Mouse (Mus musculus) CH12.LX (cell line): ENCODE data around the gene 1600014C23Rik. TPM values are rescaled to one million over a fixed set of nuclear protein-coding genes. Genes with fewer than 3 reads are reported as not detected.

ENCODE experiments used
- DNase-seq: peaks from one replicate; pipeline ENCODE4 v3.0.0-alpha.2; 2013; ENCODE audit errors: extremely low read depth
- H3K27ac ChIP-seq: 2 replicates; pipeline ENCODE4 v1.5.1; 2012; ENCODE audit warnings: low read depth, mild to moderate bottlenecking, control low read depth, moderate library complexity; ENCODE audit not compliant: insufficient read depth
- H3K27me3 ChIP-seq: replicated peaks from 2 replicates; pipeline ENCODE3; 2012; ENCODE audit warnings: inconsistent platforms
- H3K36me3 ChIP-seq, 2 experiments: replicated peaks in 1 of 2; 2 replicates each; pipeline versions ENCODE3 to v1.6.1; 2012; ENCODE audit warnings: inconsistent platforms in 1 of 2, low read length in 1 of 2, mild to moderate bottlenecking in 1 of 2, mixed read lengths in 1 of 2, moderate library complexity in 1 of 2; ENCODE audit not compliant: control insufficient read depth in 1 of 2, insufficient read depth in 1 of 2
- H3K4me1 ChIP-seq, 2 experiments: 2 replicates each; pipeline ENCODE4 v1.6.1; 2012; ENCODE audit warnings: inconsistent platforms in 1 of 2, moderate library complexity in 1 of 2; ENCODE audit not compliant: insufficient read depth in 2 of 2, control insufficient read depth in 1 of 2
- H3K4me2 ChIP-seq: 2 replicates; pipeline ENCODE4 v1.6.1; 2012; ENCODE audit warnings: low read depth, mild to moderate bottlenecking, control low read depth; ENCODE audit not compliant: poor library complexity, insufficient read depth, severe bottlenecking
- H3K4me3 ChIP-seq, 3 experiments: fragments of 150-350 bp in 1 of 3; sonication (generic) in 1 of 3; replicated peaks in 1 of 3; 2 replicates each; pipeline versions ENCODE3 to v1.5.1; 2011 to 2012; ENCODE audit warnings: low read depth in 2 of 3, low read length in 2 of 3, mild to moderate bottlenecking in 2 of 3, moderate library complexity in 2 of 3, control low read depth in 1 of 3, improper control_type of control experiment in 1 of 3, inconsistent platforms in 1 of 3, mixed read lengths in 1 of 3; ENCODE audit not compliant: poor library complexity in 1 of 3
- H3K79me2 ChIP-seq: replicated peaks from 2 replicates; pipeline ENCODE4 v1.6.1; 2012; ENCODE audit warnings: mild to moderate bottlenecking, moderate library complexity; ENCODE audit not compliant: control insufficient read depth, poor library complexity, insufficient read depth, severe bottlenecking; ENCODE audit errors: extremely low read depth
- H3K9ac ChIP-seq: 2 replicates; pipeline ENCODE4 v1.6.1; 2012; ENCODE audit warnings: low read depth, mild to moderate bottlenecking, control low read depth, moderate library complexity; ENCODE audit not compliant: insufficient read depth
- H3K9me3 ChIP-seq: replicated peaks from 2 replicates; pipeline ENCODE3; 2012; ENCODE audit warnings: low read length, inconsistent platforms, mixed read lengths
- BHLHE40 ChIP-seq: IDR thresholded peaks from 2 replicates; pipeline ENCODE4 v1.6.1; 2011; ENCODE audit warnings: mild to moderate bottlenecking, low read depth, low read length, improper control_type of control experiment
- CHD1 ChIP-seq: IDR thresholded peaks from 2 replicates; pipeline ENCODE4 v1.6.1; 2012; ENCODE audit warnings: low read depth, low read length, improper control_type of control experiment, inconsistent platforms
- CHD2 ChIP-seq: IDR thresholded peaks from 2 replicates; pipeline ENCODE4 v1.6.1; 2011; ENCODE audit warnings: low read length, improper control_type of control experiment
- E2F4 ChIP-seq: IDR thresholded peaks from 2 replicates; pipeline ENCODE4 v1.6.1; 2011; ENCODE audit warnings: low read depth, low read length, improper control_type of control experiment; ENCODE audit not compliant: insufficient replicate concordance
- ELF1 ChIP-seq: IDR thresholded peaks from 2 replicates; pipeline ENCODE4 v1.6.1; 2014; ENCODE audit warnings: low read depth, mild to moderate bottlenecking, inconsistent platforms, low read length, improper control_type of control experiment
- EP300 ChIP-seq: IDR thresholded peaks from 2 replicates; pipeline ENCODE4 v1.6.1; 2011; ENCODE audit warnings: low read length, improper control_type of control experiment
- ETS1 ChIP-seq: conservative IDR thresholded peaks from 2 replicates; pipeline ENCODE4 v1.6.1; 2012; ENCODE audit warnings: low read depth, mild to moderate bottlenecking, inconsistent platforms, low read length, improper control_type of control experiment, moderate library complexity
- HCFC1 ChIP-seq: IDR thresholded peaks from 2 replicates; pipeline ENCODE4 v1.6.1; 2012; ENCODE audit warnings: low read depth, mild to moderate bottlenecking, inconsistent platforms, low read length, improper control_type of control experiment
- IRF4 ChIP-seq: IDR thresholded peaks from 2 replicates; pipeline ENCODE4 v1.6.1; 2014; ENCODE audit warnings: low read depth, mild to moderate bottlenecking, inconsistent platforms, low read length, improper control_type of control experiment
- JUN ChIP-seq: IDR thresholded peaks from 2 replicates; pipeline ENCODE4 v1.6.1; 2011; ENCODE audit warnings: low read depth, mild to moderate bottlenecking, low read length, improper control_type of control experiment, moderate library complexity; ENCODE audit not compliant: insufficient read depth
- KAT2A ChIP-seq: IDR thresholded peaks from 2 replicates; pipeline ENCODE4 v1.6.1; 2012; ENCODE audit warnings: low read length, improper control_type of control experiment, inconsistent platforms; ENCODE audit not compliant: insufficient replicate concordance
- MAFK ChIP-seq: IDR thresholded peaks from 2 replicates; pipeline ENCODE4 v1.6.1; 2011; ENCODE audit warnings: low read length, improper control_type of control experiment; ENCODE audit not compliant: insufficient replicate concordance
- MEF2A ChIP-seq: IDR thresholded peaks from 2 replicates; pipeline ENCODE4 v1.6.1; 2014; ENCODE audit warnings: low read depth, mild to moderate bottlenecking, inconsistent platforms, low read length, improper control_type of control experiment, borderline replicate concordance
- MXI1 ChIP-seq: IDR thresholded peaks from 2 replicates; pipeline ENCODE4 v1.6.1; 2011; ENCODE audit warnings: mild to moderate bottlenecking, low read depth, low read length, improper control_type of control experiment
- NELFE ChIP-seq: IDR thresholded peaks from 2 replicates; pipeline ENCODE4 v1.6.1; 2011; ENCODE audit warnings: low read depth, low read length, improper control_type of control experiment
- PAX5 ChIP-seq: IDR thresholded peaks from 2 replicates; pipeline ENCODE4 v1.6.1; 2012; ENCODE audit warnings: low read length, inconsistent platforms, mixed read lengths
- POLR2A ChIP-seq: IDR thresholded peaks from 2 replicates; pipeline ENCODE4 v1.6.1; 2011; ENCODE audit warnings: low read depth, mild to moderate bottlenecking, improper control_type of control experiment, low read length
- RCOR1 ChIP-seq: conservative IDR thresholded peaks from 2 replicates; pipeline ENCODE4 v1.6.1; 2012; ENCODE audit warnings: low read depth, mild to moderate bottlenecking, inconsistent platforms, low read length, improper control_type of control experiment
- SIN3A ChIP-seq: IDR thresholded peaks from 2 replicates; pipeline ENCODE4 v1.6.1; 2012; ENCODE audit warnings: low read length, improper control_type of control experiment, inconsistent platforms
- SMC3 ChIP-seq: IDR thresholded peaks from 2 replicates; pipeline ENCODE4 v1.6.1; 2011; ENCODE audit warnings: low read depth, low read length, improper control_type of control experiment
- TBP ChIP-seq: conservative IDR thresholded peaks from 2 replicates; pipeline ENCODE4 v1.6.1; 2011; ENCODE audit warnings: low read depth, low read length, improper control_type of control experiment
- USF1 ChIP-seq: IDR thresholded peaks from 2 replicates; pipeline ENCODE4 v1.6.1; 2014; ENCODE audit warnings: low read depth, mild to moderate bottlenecking, inconsistent platforms, low read length, improper control_type of control experiment
- USF2 ChIP-seq: conservative IDR thresholded peaks from 2 replicates; pipeline ENCODE4 v1.6.1; 2011; ENCODE audit warnings: low read depth, low read length, improper control_type of control experiment
- ZKSCAN1 ChIP-seq: IDR thresholded peaks from 2 replicates; pipeline ENCODE4 v1.6.1; 2012; ENCODE audit warnings: low read depth, inconsistent platforms, low read length, improper control_type of control experiment, borderline replicate concordance
- ZMIZ1 ChIP-seq: IDR thresholded peaks from 2 replicates; pipeline ENCODE4 v1.6.1; 2012; ENCODE audit warnings: low read depth, mild to moderate bottlenecking, inconsistent platforms, low read length, improper control_type of control experiment
- ZNF384 ChIP-seq: IDR thresholded peaks from 2 replicates; pipeline ENCODE4 v1.6.1; 2012; ENCODE audit warnings: low read depth, low read length, improper control_type of control experiment, inconsistent platforms
- dilution Hi-C: fragments of 300-500 bp; cut with MboI; formaldehyde crosslinking; loops from 2 replicates; pipeline ENCODE4 v1.14.3; 2020; ENCODE audit warnings: low sequenced_read_pairs; ENCODE audit not compliant: extremely low pct_unique_long_range_greater_than_20kb, extremely low pct_ligation_motif_present
- in situ Hi-C: fragments of 300-500 bp; cut with MboI; formaldehyde crosslinking; loops from 3 replicates; pipeline ENCODE4 v1.14.3; 2019; ENCODE audit warnings: low sequenced_read_pairs, low pct_ligation_motif_present, low pct_unique_long_range_greater_than_20kb, mixed read lengths
- polyA plus RNA-seq: library from polyadenylated mRNA; unstranded; fragments of >175 nt; gene quantifications from 2 replicates; pipeline ENCODE4 v1.2.1, GENCODE M21; 2012; ENCODE audit warnings: low read depth; ENCODE audit not compliant: insufficient read length
- total RNA-seq, 2 experiments: library from RNA; depleted of rRNA; stranded (reverse); fragments of 300-350 nt in 1 of 2; fragments of >200 nt in 1 of 2; gene quantifications; 2 replicates each; pipeline ENCODE4 v1.2.3; 2012 to 2014

The 1600014C23Rik gene
- total and polyA plus RNA-seq, 3 experiments, result 0.38 TPM; not detected in 2

DNA sequence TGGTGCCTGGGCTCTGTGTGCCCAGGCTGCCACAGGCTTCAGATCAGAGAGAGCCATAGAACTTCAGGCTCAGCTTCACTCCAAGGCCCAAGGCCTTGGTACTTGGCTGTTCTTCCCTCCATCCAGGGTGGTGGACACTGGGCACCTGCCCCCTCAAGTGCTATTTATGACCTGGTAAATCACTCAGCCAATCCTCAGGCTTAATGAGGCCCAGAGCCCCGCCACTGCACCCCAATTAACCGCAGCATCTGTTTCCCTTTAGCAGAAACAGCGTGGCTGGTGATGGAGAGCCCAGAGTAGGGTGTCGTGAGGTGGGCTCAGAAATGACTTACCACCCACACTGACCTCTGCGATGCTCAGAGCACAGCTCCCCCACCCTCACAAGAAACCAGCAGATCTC is 23.2 kb upstream of the 1600014C23Rik start:
- Histone ChIP-seq H3K79me2 (no peaks in the 10 kb centered on the region), H3K9me3 (peaks cover 2% of the 10 kb centered on the region), H3K4me3 (no peak overlapping the region)
- dilution Hi-C loops, result no loop called here
- TF ChIP-seq SMC3 (no peak), NELFE (no peak), HCFC1 (no peak), POLR2A (no peak), BHLHE40 (no peak), CHD2 (no peak)
- TF ChIP-seq, all 38 proteins: peak for 0
- in situ Hi-C loops, result no loop called here
- H3K4me2 ChIP-seq, result no peak overlapping the region
- DNase-seq, result no peak
- no peaks in the 10 kb centered on the region for H3K36me3 ChIP-seq
- H3K4me1 ChIP-seq, result peaks cover 24 to 25% of the 10 kb centered on the region in 2 experiments
- no peak overlapping the region for H3K9ac ChIP-seq
- no peak overlapping the region for H3K27ac ChIP-seq
- peaks cover 82% of the 10 kb centered on the region for H3K27me3 ChIP-seq

DNA sequence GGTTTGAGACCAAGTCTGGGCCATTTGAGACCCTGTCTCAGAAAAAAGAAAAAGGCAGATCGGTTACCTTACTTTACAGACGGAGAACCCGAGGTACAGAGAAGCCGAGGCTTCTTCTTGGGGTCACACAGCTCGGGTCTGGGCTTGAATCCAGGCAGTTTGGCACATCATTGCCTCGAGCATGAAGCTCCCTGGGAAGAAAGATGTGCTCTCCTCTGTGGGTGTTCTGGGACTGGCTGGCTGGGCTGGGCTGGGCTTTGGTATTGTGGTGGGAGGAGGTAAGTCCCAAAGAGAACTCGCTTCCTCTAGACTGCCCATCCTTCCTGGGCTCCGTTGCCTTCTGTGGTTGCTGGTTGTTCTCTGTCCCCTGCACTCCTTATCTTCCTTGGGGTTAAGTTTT is 22.7 kb upstream of the 1600014C23Rik start:
- Histone ChIP-seq H3K27me3 (peaks cover 78% of the 10 kb centered on the region), H3K36me3 (no peaks in the 10 kb centered on the region), H3K4me1 (peaks cover 24 to 25% of the 10 kb centered on the region in 2 experiments), H3K79me2 (no peaks in the 10 kb centered on the region), H3K9ac (no peak overlapping the region), H3K4me3 (no peak overlapping the region), H3K4me2 (no peak overlapping the region), H3K9me3 (peaks cover 4% of the 10 kb centered on the region), H3K27ac (no peak overlapping the region)
- in situ Hi-C loops (no loop called here), dilution Hi-C loops (no loop called here)
- TF ChIP-seq SIN3A, result no peak
- TF ChIP-seq E2F4, result no peak
- no peak for TF ChIP-seq POLR2A
- no peak for TF ChIP-seq MAFK
- TF ChIP-seq MXI1, result no peak
- TF ChIP-seq TBP, result no peak
- no peak for TF ChIP-seq CHD1
- no peak for TF ChIP-seq USF1
- no peak for DNase-seq

DNA sequence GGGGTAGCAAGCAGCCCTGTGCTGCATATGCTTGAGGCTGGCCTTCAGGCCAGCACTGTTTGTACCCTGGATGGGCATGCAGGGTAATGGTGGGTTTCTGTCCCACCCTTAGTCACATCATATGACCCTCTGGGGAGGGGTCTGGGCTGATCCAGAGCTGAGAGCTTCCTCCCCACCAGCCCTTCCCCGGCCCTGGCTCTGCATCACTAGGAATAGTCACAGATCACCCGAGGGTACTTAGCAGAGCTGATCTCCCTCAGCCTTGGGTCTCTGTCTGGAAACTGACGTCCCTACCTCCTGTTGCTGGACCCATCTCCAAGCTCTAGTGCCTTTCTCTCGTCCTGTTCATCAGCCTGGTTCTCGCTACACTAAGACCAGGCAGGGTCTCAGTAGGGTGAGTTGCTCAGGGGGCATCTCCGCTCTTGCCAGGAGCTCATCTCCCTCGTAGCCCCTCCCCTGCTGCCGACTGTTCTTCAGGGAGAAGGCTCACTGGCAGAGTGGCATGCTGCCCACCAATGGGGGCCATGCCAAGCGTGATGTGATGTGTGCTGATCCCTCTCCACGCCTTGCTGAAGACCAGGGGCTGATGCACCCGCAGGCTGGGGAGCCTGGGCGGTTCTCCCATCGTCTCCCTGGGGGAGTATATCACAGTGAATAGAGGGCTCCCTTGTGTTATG is 20.7 kb upstream of the 1600014C23Rik start:
- Histone ChIP-seq H3K27ac (no peak overlapping the region), H3K9ac (no peak overlapping the region), H3K9me3 (peaks cover 10% of the 10 kb centered on the region), H3K79me2 (no peaks in the 10 kb centered on the region), H3K4me3 (no peak overlapping the region), H3K36me3 (no peaks in the 10 kb centered on the region), H3K27me3 (peaks cover 75% of the 10 kb centered on the region), H3K4me2 (no peak overlapping the region), H3K4me1 (peaks cover 24 to 25% of the 10 kb centered on the region in 2 experiments)
- in situ Hi-C loops, result no loop called here
- no peak for DNase-seq
- dilution Hi-C loops, result no loop called here
- TF ChIP-seq IRF4 (no peak), RCOR1 (no peak), ZKSCAN1 (no peak), KAT2A (no peak), ETS1 (no peak), EP300 (no peak), ZMIZ1 (no peak), TBP (no peak), JUN (no peak), PAX5 (no peak), ZNF384 (no peak), HCFC1 (no peak), SMC3 (no peak), CHD2 (no peak), MEF2A (no peak), CHD1 (no peak), USF2 (no peak), ELF1 (no peak)
